Mouse (Mus musculus) neural tube, embryonic 14.5 days (tissue): Measurements from ENCODE around the gene Ttc26. TPM values are rescaled to one million over a fixed set of nuclear protein-coding genes. Genes with fewer than 3 reads are reported as not detected.
"Not testable (repeated sequence)": the region's sequence is repeated elsewhere in the genome, so short reads cannot be mapped to it uniquely, and the experiment has no call there.

Experiments used
- ATAC-seq: fragments of 200-750 bp; cut with Nextera tagmentation; 2 replicates; pipeline ENCODE4 v1.8.0; 2017; ENCODE audit warnings: low read depth, mild to moderate bottlenecking, moderate TSS enrichment, moderate library complexity
- H3K27ac ChIP-seq: fragments of 300-500 bp; sonication (generic); 2 replicates; pipeline ENCODE4 v1.5.1; 2014; ENCODE audit warnings: low read depth, mild to moderate bottlenecking, control low read depth, low read length, moderate library complexity, mixed read lengths
- H3K27me3 ChIP-seq: fragments of 300-500 bp; sonication (generic); 2 replicates; pipeline ENCODE4 v1.6.1; 2014; ENCODE audit warnings: low read length; ENCODE audit not compliant: control insufficient read depth, insufficient read depth
- H3K36me3 ChIP-seq: fragments of 300-500 bp; sonication (generic); 2 replicates; pipeline ENCODE4 v1.6.1; 2014; ENCODE audit warnings: low read length, mixed read lengths; ENCODE audit not compliant: control insufficient read depth, insufficient read depth
- H3K4me1 ChIP-seq: fragments of 300-500 bp; sonication (generic); 2 replicates; pipeline ENCODE4 v1.6.1; 2014; ENCODE audit warnings: low read length; ENCODE audit not compliant: control insufficient read depth, insufficient read depth
- H3K4me2 ChIP-seq: fragments of 300-500 bp; sonication (generic); 2 replicates; pipeline ENCODE4 v1.6.1; 2014; ENCODE audit warnings: mild to moderate bottlenecking, low read depth, low read length, control low read depth
- H3K4me3 ChIP-seq: fragments of 300-500 bp; sonication (generic); 2 replicates; pipeline ENCODE4 v1.5.1; 2014; ENCODE audit warnings: low read depth, low read length, control low read depth, mixed read lengths
- H3K9ac ChIP-seq: fragments of 300-500 bp; sonication (generic); replicated peaks from 2 replicates; pipeline ENCODE4 v1.6.1; 2014; ENCODE audit warnings: low read depth, mild to moderate bottlenecking, control low read depth, low read length, mixed read lengths
- H3K9me3 ChIP-seq: fragments of 300-500 bp; sonication (generic); 2 replicates; pipeline ENCODE4 v1.6.1; 2016; ENCODE audit warnings: low read length; ENCODE audit not compliant: control insufficient read depth
- WGBS: fragments of 180-500 bp; shearing (Covaris S2); extraction: QIAGEN DNeasy Blood & Tissue Kit; methylation state at CpG from one replicate; pipeline ENCODE4 v1.1.7; 2014; 5-methylcytosine and 5-hydroxymethylcytosine counted together
- polyA plus RNA-seq: library from polyadenylated mRNA; unstranded; fragments of >200 nt; fragmentation: Nextera tagmentation; extraction: Ambion mirVana; gene quantifications from 2 replicates; pipeline ENCODE4 v1.2.1, GENCODE M21; 2014

The Ttc26 gene
- polyA plus RNA-seq, 1 experiment from 2014 or later = 4.9 TPM

DNA sequence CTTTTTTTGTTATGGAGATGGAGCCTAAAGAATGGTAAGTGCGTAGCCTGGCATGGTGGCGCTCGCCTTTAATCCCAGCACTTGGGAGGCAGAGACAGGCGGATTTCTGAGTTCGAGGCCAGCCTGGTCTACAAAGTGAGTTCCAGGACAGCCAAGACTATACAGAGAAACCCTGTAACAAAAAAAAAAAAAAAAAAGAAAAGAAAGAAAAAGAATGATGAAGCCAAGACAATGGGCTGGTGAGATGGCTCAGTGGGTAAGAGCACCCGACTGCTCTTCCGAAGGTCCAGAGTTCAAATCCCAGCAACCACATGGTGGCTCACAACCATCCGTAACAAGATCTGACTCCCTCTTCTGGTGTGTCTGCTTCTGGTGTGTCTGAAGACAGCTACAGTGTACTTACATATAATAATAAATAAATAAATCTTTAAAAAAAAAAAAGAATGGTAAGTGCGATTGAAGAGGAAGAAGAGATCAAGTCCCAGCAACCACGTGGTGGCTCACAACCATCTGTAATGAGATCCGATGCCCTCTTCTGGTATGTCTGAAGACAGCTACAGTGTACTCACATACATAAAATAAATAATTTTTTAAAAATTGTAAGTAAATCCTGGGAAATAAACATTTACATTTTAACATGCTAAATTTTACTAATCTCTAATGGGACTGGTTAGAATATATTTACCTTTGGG, 22.1 kb upstream of the Ttc26 start:
- not testable (repeated sequence) for H3K9me3 ChIP-seq, H3K27me3 ChIP-seq, H3K36me3 ChIP-seq, ATAC-seq, H3K4me1 ChIP-seq, H3K4me3 ChIP-seq, H3K4me2 ChIP-seq, H3K9ac ChIP-seq, H3K27ac ChIP-seq
- WGBS = 91% methylated on average over 10 of the region's 11 CpGs

DNA sequence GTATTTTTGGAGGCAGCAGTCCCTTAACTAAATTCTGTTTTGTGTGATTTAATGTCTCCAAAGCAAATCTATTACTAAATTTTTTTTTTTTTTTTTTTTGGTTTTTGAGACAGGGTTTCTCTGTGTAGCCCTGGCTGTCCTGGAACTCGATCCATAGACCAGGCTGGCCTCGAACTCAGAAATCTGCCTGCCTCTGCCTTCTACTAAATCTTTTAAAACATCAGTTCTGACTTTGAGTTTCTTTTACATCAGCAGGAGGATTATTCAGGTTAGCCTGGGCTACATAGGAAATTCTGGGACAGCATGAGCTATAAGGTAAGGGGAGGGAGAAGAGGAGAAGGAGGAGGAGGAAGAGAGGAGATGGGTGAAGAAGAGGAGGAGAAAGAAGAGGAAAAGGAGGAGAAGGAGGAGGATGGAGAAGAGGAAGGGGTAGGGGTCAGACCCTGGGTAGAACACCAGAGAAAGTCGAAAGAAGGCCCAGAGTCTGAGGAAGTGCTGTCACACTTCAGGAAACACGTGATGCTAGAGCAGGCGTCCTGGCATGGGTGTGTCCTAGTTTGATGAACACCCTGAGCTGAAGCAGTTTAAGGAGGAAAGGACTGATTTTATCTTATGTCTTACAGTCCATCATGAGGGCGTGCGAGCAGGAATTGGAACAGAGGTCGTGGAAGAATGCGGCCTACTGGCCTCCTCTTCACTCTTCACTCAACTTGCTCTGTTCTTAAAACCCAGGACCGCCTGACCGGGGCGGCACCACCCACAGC, 21.4 kb upstream of the Ttc26 start:
- no peak overlapping the region for H3K4me3 ChIP-seq
- no peak overlapping the region for H3K27ac ChIP-seq
- no peaks in the 10 kb centered on the region for H3K9me3 ChIP-seq
- H3K4me2 ChIP-seq = no peak overlapping the region
- 90% methylated on average over 12 of the region's 12 CpGs for WGBS
- no peaks in the 10 kb centered on the region; the same call in 1 of the 2 replicates for H3K27me3 ChIP-seq
- ATAC-seq = no peak
- no peaks in the 10 kb centered on the region for H3K4me1 ChIP-seq
- H3K36me3 ChIP-seq = no peaks in the 10 kb centered on the region
- no peak overlapping the region for H3K9ac ChIP-seq

DNA sequence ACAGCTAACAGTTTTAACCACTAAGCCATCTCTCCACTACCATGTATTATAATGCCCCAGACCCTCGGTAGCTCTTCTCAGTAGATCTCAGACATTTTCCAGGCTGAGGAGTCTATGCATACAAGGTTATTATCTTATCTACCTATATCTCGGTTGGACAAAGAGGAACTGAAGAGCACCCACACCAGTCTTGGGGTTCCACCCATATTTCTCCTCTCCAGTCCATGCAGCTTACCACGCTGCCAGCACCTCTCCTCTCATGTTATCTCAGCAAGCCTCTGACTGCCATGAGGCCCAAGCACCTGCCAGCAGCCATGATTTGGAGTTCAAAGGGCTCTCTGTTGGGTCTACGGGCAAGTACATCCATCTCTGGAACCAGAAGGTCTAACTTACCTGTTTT, 20.2 kb upstream of the Ttc26 start:
- no peak for ATAC-seq
- H3K27ac ChIP-seq = no peak overlapping the region
- H3K36me3 ChIP-seq = no peaks in the 10 kb centered on the region
- H3K27me3 ChIP-seq = no peaks in the 10 kb centered on the region; the same call in 1 of the 2 replicates
- no peaks in the 10 kb centered on the region for H3K4me1 ChIP-seq
- no peak overlapping the region for H3K9ac ChIP-seq
- 89% methylated on average over 4 of the region's 4 CpGs for WGBS
- H3K9me3 ChIP-seq = no peaks in the 10 kb centered on the region
- H3K4me3 ChIP-seq = no peak overlapping the region
- no peak overlapping the region for H3K4me2 ChIP-seq

DNA sequence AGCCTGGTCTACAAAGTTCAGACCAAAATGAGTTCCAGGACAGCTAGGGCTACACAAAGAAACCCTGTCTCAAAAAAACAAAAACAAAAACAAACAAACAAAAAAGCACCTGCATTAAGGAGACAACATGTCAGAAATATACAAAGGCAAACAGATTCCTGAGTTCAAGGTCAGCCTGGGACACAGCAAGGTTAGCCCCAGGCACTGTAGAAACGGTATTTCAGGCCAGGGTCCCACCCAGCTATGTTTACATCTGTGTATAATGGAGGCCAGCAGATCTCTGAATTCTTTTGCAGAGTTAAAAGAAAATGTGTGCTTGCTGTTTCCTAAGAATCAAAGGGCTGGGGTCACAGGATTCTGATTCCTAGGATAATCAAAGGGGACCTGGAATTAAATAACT, 19.3 kb upstream of the Ttc26 start:
- Histone ChIP-seq H3K9me3 (no peaks in the 10 kb centered on the region), H3K4me3 (no peak overlapping the region), H3K4me1 (no peaks in the 10 kb centered on the region), H3K9ac (no peak overlapping the region), H3K36me3 (no peaks in the 10 kb centered on the region), H3K4me2 (no peak overlapping the region), H3K27me3 (no peaks in the 10 kb centered on the region; the same call in 1 of the 2 replicates), H3K27ac (no peak overlapping the region)
- 59% methylated on average over 1 of the region's 1 CpGs for WGBS
- ATAC-seq = no peak

DNA sequence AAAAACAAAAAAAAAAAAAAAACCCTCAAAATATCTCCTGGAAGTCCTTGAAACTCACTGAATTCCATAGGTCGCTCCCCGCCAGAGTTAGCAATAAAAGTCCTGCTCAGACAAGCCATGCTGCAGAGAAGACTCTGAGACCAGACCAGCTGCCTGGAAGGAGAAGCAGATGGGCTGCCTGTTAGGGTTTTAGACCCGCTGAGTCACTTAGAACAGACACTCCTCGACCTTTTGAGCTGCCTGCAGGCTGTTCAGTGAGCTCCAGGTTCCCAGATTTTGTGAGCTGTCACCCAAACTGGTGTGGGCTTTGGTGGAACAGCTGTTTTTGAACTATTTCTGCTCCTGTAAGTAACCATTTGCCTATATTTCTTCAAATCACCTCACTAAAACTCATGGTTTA, 17.9 kb upstream of the Ttc26 start:
- Histone ChIP-seq H3K4me3 (no peak overlapping the region), H3K27ac (no peak overlapping the region), H3K9me3 (no peaks in the 10 kb centered on the region), H3K4me2 (no peak overlapping the region), H3K4me1 (no peaks in the 10 kb centered on the region), H3K27me3 (no peaks in the 10 kb centered on the region), H3K9ac (no peak overlapping the region), H3K36me3 (no peaks in the 10 kb centered on the region)
- 68% methylated on average over 4 of the region's 4 CpGs for WGBS
- ATAC-seq = no peak

DNA sequence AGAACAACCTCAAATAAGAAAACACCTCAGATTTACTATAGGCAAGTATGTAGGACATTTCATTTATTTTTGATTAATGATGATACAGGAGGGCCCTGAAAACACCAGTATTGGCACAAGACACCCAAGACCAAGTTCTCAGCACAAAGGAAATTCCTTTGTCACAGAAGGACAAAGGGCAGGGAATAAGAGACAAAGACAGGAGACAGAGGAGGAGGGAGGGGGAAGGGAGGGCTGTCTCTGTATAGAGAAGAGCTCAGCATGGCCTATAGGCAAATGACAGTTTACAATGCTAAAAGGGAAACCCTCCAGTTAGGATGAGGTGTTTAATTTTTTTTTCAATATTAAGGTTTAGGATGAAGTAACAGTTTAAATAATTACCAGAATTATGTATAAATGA, 17.1 kb upstream of the Ttc26 start:
- no peaks in the 10 kb centered on the region for H3K27me3 ChIP-seq
- no peak overlapping the region for H3K9ac ChIP-seq
- ATAC-seq = no peak
- H3K4me1 ChIP-seq = no peaks in the 10 kb centered on the region
- no peak overlapping the region for H3K27ac ChIP-seq
- H3K36me3 ChIP-seq = no peaks in the 10 kb centered on the region
- H3K4me3 ChIP-seq = no peak overlapping the region
- no peak overlapping the region for H3K4me2 ChIP-seq
- no peaks in the 10 kb centered on the region for H3K9me3 ChIP-seq

DNA sequence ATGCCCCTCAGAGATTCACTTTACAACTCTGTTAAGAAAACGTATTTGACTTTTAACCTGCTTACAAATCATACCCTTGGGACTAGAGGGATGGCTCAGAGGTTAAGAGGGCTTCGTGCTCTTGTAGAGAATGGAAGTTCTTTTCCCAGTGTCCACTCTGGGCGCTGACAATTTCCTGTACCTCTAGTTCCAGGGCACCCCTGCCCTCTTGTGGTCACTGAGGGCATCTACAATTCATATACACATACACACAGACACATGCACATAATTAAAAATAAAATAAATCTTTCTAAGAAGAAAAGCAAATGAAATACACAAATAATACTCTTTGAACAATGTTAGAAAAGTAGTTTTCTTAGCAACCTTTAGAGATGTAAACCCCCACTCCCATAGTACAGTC, 11.3 kb upstream of the Ttc26 start:
- no peak for ATAC-seq
- Histone ChIP-seq H3K4me3 (no peak overlapping the region), H3K27ac (no peak overlapping the region), H3K27me3 (no peaks in the 10 kb centered on the region), H3K4me1 (no peaks in the 10 kb centered on the region), H3K4me2 (no peak overlapping the region), H3K36me3 (no peaks in the 10 kb centered on the region), H3K9ac (no peak overlapping the region), H3K9me3 (no peaks in the 10 kb centered on the region)
- WGBS = 80% methylated on average over 3 of the region's 3 CpGs

DNA sequence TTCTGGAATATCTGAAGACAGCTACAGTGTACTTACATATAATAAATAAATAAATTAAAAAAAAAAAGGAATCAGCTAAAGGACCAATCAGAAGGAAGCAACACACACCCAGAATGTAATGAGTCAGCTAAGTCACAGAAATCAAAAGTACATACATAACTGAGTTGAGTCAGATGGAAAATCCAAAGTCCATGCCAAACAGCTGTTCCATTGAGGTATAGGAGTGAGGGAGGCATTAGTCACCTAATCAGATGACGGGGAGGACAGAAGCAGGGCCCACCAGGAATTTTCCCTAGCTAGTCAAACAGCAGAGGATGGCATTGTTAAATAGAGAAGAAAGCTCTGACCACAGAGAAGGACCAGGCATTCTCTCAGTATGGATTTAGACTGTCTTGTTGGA, 7.0 kb upstream of the Ttc26 start:
- H3K9ac ChIP-seq = no peak overlapping the region
- no peak overlapping the region for H3K4me3 ChIP-seq
- H3K4me1 ChIP-seq = no peaks in the 10 kb centered on the region
- no peak overlapping the region for H3K27ac ChIP-seq
- ATAC-seq = no peak
- no peaks in the 10 kb centered on the region for H3K36me3 ChIP-seq
- no peaks in the 10 kb centered on the region for H3K9me3 ChIP-seq
- WGBS = 71% methylated on average over 1 of the region's 1 CpGs
- no peaks in the 10 kb centered on the region for H3K27me3 ChIP-seq
- no peak overlapping the region for H3K4me2 ChIP-seq

DNA sequence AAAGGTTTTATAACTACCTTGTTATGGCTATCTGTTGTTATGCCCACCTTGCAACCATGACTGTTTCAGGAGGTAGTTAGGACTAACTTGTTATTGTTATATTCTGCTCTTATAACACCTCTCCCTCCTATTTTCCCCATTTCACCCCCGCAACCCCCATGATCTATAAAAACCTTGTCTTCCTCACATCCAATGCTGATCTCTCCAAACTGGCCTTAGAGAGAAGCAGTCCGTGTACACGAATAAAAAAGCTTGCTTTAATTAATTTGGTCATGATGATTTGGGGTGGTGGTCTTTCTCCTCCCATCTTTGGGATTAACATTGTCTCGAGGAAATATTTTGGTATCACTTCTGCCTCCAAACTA, 523 bp upstream of the Ttc26 start:
- ATAC-seq = 0 out of 2 replicates have a peak, but pooled peaks have one; percentile 3
- Histone ChIP-seq H3K27me3 (no peaks in the 10 kb centered on the region), H3K4me1 (peaks cover 5% of the 10 kb centered on the region), H3K9me3 (no peaks in the 10 kb centered on the region), H3K27ac (peak overlapping the region; percentile 75), H3K4me2 (peak overlapping the region; percentile 78), H3K4me3 (peak overlapping the region; percentile 52), H3K9ac (peak overlapping the region; percentile 57), H3K36me3 (peaks cover 4% of the 10 kb centered on the region; the same call in 1 of the 2 replicates)
- 3% methylated on average over 4 of the region's 4 CpGs for WGBS
